Mouse (Mus musculus) neutrophil, adult 59 days (primary cell): ENCODE data around the gene Abraxas2. TPM values are rescaled to one million over a fixed set of nuclear protein-coding genes. Genes with fewer than 3 reads are reported as not detected.

Experiments used
- total RNA-seq, 2 experiments: library from RNA; stranded (reverse); gene quantifications; 1 replicate in 1 of 2; 2 replicates in 1 of 2; pipeline ENCODE4 v1.2.4; 2023

Abraxas2 gene
- 10 to 100 TPM; 37.5 to 40.5 TPM for total RNA-seq

GRCm38 (mm10) chr7:132859042-132859958 lies at the start of gene Abraxas2:
Gene Abraxas2 (plus strand): TSS chr7:132859225.

GRCm38 (mm10) chr7:132813416-132814088 lies 45.5 kb upstream of the Abraxas2 start, which contains the start of gene Fam53b:
Gene Fam53b (minus strand): TSS chr7:132813886.

GRCm38 (mm10) chr7:132852173-132852844 lies 6.7 kb upstream of the Abraxas2 start, which contains the start of gene Eef1akmt2:
Gene Eef1akmt2 (minus strand): TSS chr7:132852673.

GRCm38 (mm10) chr7:132930850-132931559 lies 72.0 kb downstream of the Abraxas2 start, which contains the start of gene Zranb1:
Gene Zranb1 (plus strand): TSS chr7:132931142.

Other genes starting within 250 kb of the Abraxas2 start
- 1 to 10 TPM; 1.6 to 3.6 TPM for gene Lhpp, start 248.6 kb upstream of the Abraxas2 start, total RNA-seq
- gene Fam53b, start 45.3 kb upstream of the Abraxas2 start, total RNA-seq: 10 to 100 TPM; 63.9 to 68.7 TPM
- 10 to 100 TPM; 17.7 to 18.1 TPM for gene Eef1akmt2, start 6.6 kb upstream of the Abraxas2 start, total RNA-seq
- 10 to 100 TPM; 30.5 to 31.1 TPM for gene Zranb1, start 71.9 kb downstream of the Abraxas2 start, total RNA-seq